Mouse (Mus musculus) heart, embryonic 12.5 days (tissue): ENCODE measurements around the gene Zfp940. TPM values are rescaled to one million over a fixed set of nuclear protein-coding genes. Genes with fewer than 3 reads are reported as not detected.
A peak's percentile ranks its signal among the peaks of the same experiment; 100 is the strongest.

Experiments
- ATAC-seq: fragments of 200-750 bp; cut with Nextera tagmentation; 2 replicates; pipeline ENCODE4 v1.8.0; 2017; ENCODE audit warnings: moderate TSS enrichment, moderate library complexity; ENCODE audit not compliant: insufficient number of reproducible peaks, low FRiP score
- H3K27ac ChIP-seq: fragments of 300-500 bp; sonication (generic); 2 replicates; pipeline ENCODE4 v1.5.1; 2016; ENCODE audit warnings: mild to moderate bottlenecking, moderate library complexity; ENCODE audit not compliant: poor library complexity, severe bottlenecking
- H3K27me3 ChIP-seq: fragments of 300-500 bp; sonication (generic); replicated peaks from 2 replicates; pipeline ENCODE4 v1.6.1; 2016; ENCODE audit warnings: mild to moderate bottlenecking, moderate library complexity
- H3K36me3 ChIP-seq: fragments of 300-500 bp; sonication (generic); 2 replicates; pipeline ENCODE4 v1.6.1; 2016; ENCODE audit warnings: mild to moderate bottlenecking, moderate library complexity
- H3K4me1 ChIP-seq: fragments of 300-500 bp; sonication (generic); replicated peaks from 2 replicates; pipeline ENCODE4 v1.6.1; 2016; ENCODE audit warnings: mild to moderate bottlenecking
- H3K4me2 ChIP-seq: fragments of 300-500 bp; sonication (generic); 2 replicates; pipeline ENCODE4 v1.6.1; 2016; ENCODE audit warnings: mild to moderate bottlenecking, moderate library complexity
- H3K4me3 ChIP-seq: fragments of 300-500 bp; sonication (generic); 2 replicates; pipeline ENCODE4 v1.5.1; 2016; ENCODE audit warnings: mild to moderate bottlenecking
- H3K9ac ChIP-seq: fragments of 300-500 bp; sonication (generic); 2 replicates; pipeline ENCODE4 v1.6.1; 2016; ENCODE audit warnings: mild to moderate bottlenecking, moderate library complexity
- H3K9me3 ChIP-seq: fragments of 300-500 bp; sonication (generic); replicated peaks from 2 replicates; pipeline ENCODE4 v1.6.1; 2016; ENCODE audit warnings: mild to moderate bottlenecking, moderate library complexity
- WGBS: fragments of 180-500 bp; shearing (Covaris S2); methylation state at CpG from one replicate; pipeline ENCODE4 v1.1.7; 2016; 5-methylcytosine and 5-hydroxymethylcytosine counted together
- polyA plus RNA-seq: library from polyadenylated mRNA; unstranded; fragments of >200 nt; fragmentation: Nextera tagmentation; extraction: Ambion mirVana; gene quantifications from 2 replicates; pipeline ENCODE4 v1.2.1, GENCODE M21; 2016

Zfp940 gene
- polyA plus RNA-seq, 1 experiment from 2014 or later: 3.0 TPM

- Histone ChIP-seq H3K36me3 (peaks cover 36% of the 10 kb centered on the region), H3K27me3 (no peaks in the 10 kb centered on the region), H3K27ac (no peak overlapping the region), H3K4me1 (no peaks in the 10 kb centered on the region), H3K9ac (no peak overlapping the region), H3K4me3 (no peak overlapping the region), H3K4me2 (no peak overlapping the region), H3K9me3 (no peaks in the 10 kb centered on the region)
- 85% methylated on average over 5 of the region's 5 CpGs for WGBS
- ATAC-seq: no peak
Measured at GRCm38 (mm10) chr7:29844616-29845015, 8.9 kb downstream of the Zfp940 start.

DNA sequence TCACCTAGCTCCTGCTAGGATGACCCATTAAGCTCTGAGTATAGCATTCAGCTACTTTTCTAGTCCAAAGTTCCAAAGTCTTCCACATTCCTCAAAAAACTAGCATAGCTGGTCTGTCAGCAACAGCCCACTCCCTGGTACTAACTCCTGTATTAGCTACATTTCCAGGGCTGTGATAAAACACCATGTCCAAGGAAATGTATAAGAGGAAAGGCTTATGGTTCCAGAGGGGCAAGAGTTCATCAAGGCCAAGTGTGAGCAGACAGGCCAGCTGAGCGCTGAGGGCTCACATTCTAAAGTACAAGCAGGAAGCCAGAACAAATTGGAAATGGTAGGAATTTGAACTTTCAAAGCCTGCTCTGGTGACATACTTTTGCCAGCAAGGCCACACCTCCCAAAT lies 11.4 kb downstream of the Zfp940 start:
- H3K36me3 ChIP-seq: peaks cover 30% of the 10 kb centered on the region
- no peaks in the 10 kb centered on the region for H3K27me3 ChIP-seq
- no peak for ATAC-seq
- 81% methylated on average over 1 of the region's 1 CpGs for WGBS
- H3K4me3 ChIP-seq: no peak overlapping the region
- H3K4me2 ChIP-seq: no peak overlapping the region
- H3K27ac ChIP-seq: no peak overlapping the region
- H3K9me3 ChIP-seq: no peaks in the 10 kb centered on the region
- H3K9ac ChIP-seq: no peak overlapping the region
- H3K4me1 ChIP-seq: no peaks in the 10 kb centered on the region

DNA sequence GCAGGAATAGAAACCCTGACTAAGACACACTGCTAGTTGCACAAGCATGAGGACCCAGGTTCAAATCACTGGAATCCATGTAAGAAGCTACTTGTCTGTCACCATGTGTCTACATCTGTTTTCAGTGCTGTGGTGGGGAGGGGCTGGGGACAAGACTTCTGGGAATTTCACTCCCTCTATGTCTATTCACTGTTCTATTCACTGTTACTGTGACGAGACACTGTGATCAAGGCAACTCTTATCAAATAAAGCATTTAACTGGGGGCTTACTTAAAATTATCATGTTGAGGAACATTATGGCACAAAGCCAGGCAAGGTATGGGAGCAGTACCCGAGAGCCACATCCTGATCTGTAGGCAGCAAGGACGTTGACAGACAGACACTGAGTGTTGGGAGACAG lies 14.2 kb downstream of the Zfp940 start:
- Histone ChIP-seq H3K9ac (no peak overlapping the region), H3K4me2 (no peak overlapping the region), H3K36me3 (peaks cover 8% of the 10 kb centered on the region), H3K4me1 (no peaks in the 10 kb centered on the region), H3K27me3 (no peaks in the 10 kb centered on the region), H3K9me3 (0 out of 2 replicates have a peak, but pooled peaks cover 5% of the 10 kb centered on the region), H3K4me3 (no peak overlapping the region), H3K27ac (no peak overlapping the region)
- ATAC-seq: no peak
- 73% methylated on average over 3 of the region's 3 CpGs for WGBS

DNA sequence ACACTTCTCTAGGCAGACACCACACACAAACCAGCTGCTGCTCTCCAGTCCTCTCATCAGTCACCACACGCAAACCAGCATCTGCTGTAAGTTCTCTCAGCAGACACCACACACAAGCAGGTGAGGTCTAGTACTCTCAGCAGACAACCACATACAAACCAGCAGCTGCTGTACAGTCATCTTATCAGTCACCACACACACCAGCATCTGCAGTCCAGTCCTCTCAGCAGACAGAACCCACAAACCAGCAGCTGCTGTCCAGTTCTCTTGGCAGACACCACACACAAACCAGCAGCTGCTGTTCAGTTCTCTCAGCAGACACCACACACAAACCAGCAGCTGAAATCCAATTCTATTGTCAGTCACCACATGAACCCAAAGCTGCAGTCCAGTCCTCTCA lies 16.7 kb downstream of the Zfp940 start:
- Histone ChIP-seq H3K4me2 (no peak overlapping the region), H3K9ac (no peak overlapping the region), H3K36me3 (peaks cover 16% of the 10 kb centered on the region), H3K4me1 (no peaks in the 10 kb centered on the region), H3K9me3 (0 out of 2 replicates have a peak, but pooled peaks cover 5% of the 10 kb centered on the region), H3K4me3 (no peak overlapping the region), H3K27ac (no peak overlapping the region), H3K27me3 (no peaks in the 10 kb centered on the region)
- WGBS: 88% methylated on average over 1 of the region's 1 CpGs
- ATAC-seq: no peak

DNA sequence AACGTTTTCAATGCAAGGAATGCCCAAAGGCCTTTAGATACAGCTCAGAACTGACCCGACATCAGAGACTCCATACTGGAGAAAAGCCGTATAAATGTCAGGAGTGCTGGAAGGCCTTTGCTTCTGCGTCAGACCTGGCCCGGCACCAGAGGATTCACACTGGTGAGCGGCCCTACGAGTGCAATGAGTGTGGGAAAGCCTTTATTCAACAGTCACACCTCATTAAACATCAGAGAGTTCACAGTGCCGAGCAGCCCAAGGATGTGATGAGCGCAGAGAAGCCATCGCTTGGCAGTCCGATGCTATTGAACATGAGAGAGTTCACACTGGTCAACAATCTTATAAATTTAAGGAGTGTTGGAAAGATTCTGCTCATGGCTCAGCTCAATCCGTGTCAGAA lies 23.7 kb downstream of the Zfp940 start:
- Histone ChIP-seq H3K9ac (no peak overlapping the region), H3K27me3 (no peaks in the 10 kb centered on the region), H3K4me2 (no peak overlapping the region), H3K36me3 (peaks cover 77% of the 10 kb centered on the region), H3K27ac (no peak overlapping the region), H3K4me3 (no peak overlapping the region), H3K9me3 (no peaks in the 10 kb centered on the region; the same call in none of the 2 replicates), H3K4me1 (no peaks in the 10 kb centered on the region)
- ATAC-seq: no peak
- WGBS: 91% methylated on average over 12 of the region's 12 CpGs

- Histone ChIP-seq H3K27me3 (no peaks in the 10 kb centered on the region), H3K36me3 (peaks cover 86% of the 10 kb centered on the region), H3K9ac (no peak overlapping the region), H3K4me1 (no peaks in the 10 kb centered on the region), H3K9me3 (no peaks in the 10 kb centered on the region; the same call in none of the 2 replicates), H3K4me3 (no peak overlapping the region), H3K27ac (no peak overlapping the region), H3K4me2 (no peak overlapping the region)
- ATAC-seq: no peak
- WGBS: 93% methylated on average over 12 of the region's 12 CpGs
Measured at GRCm38 (mm10) chr7:29828001-29828400, 25.5 kb downstream of the Zfp940 start.

- Histone ChIP-seq H3K4me3 (peak overlapping the region; percentile 68), H3K27me3 (no peaks in the 10 kb centered on the region), H3K4me2 (peak overlapping the region; percentile 79), H3K36me3 (peaks cover 37% of the 10 kb centered on the region), H3K9me3 (no peaks in the 10 kb centered on the region), H3K4me1 (peaks cover 31% of the 10 kb centered on the region), H3K9ac (peak overlapping the region; percentile 80), H3K27ac (peak overlapping the region; percentile 52)
- ATAC-seq: peak; percentile 72
- 2% methylated on average over 12 of the region's 12 CpGs for WGBS
Measured at GRCm38 (mm10) chr7:29818619-29819254, 34.7 kb downstream of the Zfp940 start.

- Histone ChIP-seq H3K9me3 (no peaks in the 10 kb centered on the region), H3K9ac (peak within 1 kb of the TSS; percentile 86), H3K27me3 (no peaks in the 10 kb centered on the region), H3K36me3 (peaks cover 11% of the 10 kb centered on the region; the same call in 1 of the 2 replicates), H3K4me2 (peak within 1 kb of the TSS; percentile 90), H3K4me1 (peaks cover 31% of the 10 kb centered on the region), H3K27ac (peak within 1 kb of the TSS; percentile 84), H3K4me3 (peak within 1 kb of the TSS; percentile 67)
- WGBS: under 1% methylated on average over 26 of the region's 26 CpGs
- ATAC-seq: peak; percentile 97
Measured at GRCm38 (mm10) chr7:29815910-29816429, 37.5 kb downstream of the Zfp940 start, which contains the start of gene Zfp790. Gene Zfp790, plus strand, starts transcription at chr7:29816114.

- Histone ChIP-seq H3K27me3 (no peaks in the 10 kb centered on the region), H3K36me3 (0 out of 2 replicates have a peak, but pooled peaks cover 6% of the 10 kb centered on the region), H3K4me1 (peaks cover 31% of the 10 kb centered on the region), H3K4me2 (peak overlapping the region; percentile 90), H3K9ac (peak overlapping the region; percentile 86), H3K27ac (peak overlapping the region; percentile 63), H3K9me3 (no peaks in the 10 kb centered on the region), H3K4me3 (peak overlapping the region; percentile 67)
- 2% methylated on average over 12 of the region's 12 CpGs for WGBS
- ATAC-seq: peak; percentile 34
Measured at GRCm38 (mm10) chr7:29815061-29815784, 38.2 kb downstream of the Zfp940 start.

DNA sequence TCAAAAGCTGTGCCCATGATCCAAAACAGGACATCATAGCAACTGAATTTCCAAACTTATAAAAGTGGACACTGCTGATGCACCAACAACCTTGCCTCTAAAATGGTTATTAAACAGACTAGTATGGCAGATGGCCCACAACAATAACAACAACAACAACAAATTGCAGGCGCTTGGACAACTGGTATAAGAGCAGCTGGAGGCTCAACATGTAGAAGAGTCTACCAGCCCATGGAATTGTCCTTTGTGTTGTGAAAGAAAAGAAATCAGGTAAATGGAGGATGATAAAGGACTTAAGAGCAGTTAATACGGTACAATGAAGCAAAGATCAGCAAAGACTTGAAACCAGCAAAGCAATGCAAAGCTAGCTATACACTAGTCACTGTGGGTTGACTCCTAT lies 39.1 kb downstream of the Zfp940 start:
- Histone ChIP-seq H3K36me3 (0 out of 2 replicates have a peak, but pooled peaks cover 6% of the 10 kb centered on the region), H3K27ac (no peak overlapping the region), H3K4me3 (no peak overlapping the region), H3K9me3 (no peaks in the 10 kb centered on the region), H3K27me3 (no peaks in the 10 kb centered on the region), H3K4me2 (no peak overlapping the region), H3K9ac (no peak overlapping the region), H3K4me1 (peaks cover 28% of the 10 kb centered on the region)
- ATAC-seq: no peak
- 83% methylated on average over 2 of the region's 2 CpGs for WGBS

DNA sequence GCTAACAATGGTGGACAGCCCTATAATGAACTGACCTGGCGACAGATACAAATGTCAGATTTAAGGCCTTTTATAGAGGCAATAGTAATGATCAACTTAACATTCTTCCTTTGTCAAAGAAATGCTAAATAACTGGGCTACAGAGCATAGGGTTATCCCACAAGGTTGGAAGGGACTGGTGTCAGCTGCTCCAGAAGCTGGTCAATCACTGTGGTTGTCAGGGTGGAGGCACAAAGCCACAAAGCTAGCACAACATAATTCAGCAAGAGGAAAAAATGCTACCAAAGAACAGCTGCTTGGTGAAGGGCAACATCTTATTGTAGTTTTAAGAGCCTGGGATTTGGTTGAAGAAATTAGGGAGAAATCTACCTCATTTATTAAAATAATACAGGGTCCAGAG lies 41.2 kb downstream of the Zfp940 start:
- Histone ChIP-seq H3K4me2 (no peak overlapping the region), H3K9me3 (no peaks in the 10 kb centered on the region), H3K27me3 (no peaks in the 10 kb centered on the region), H3K4me3 (no peak overlapping the region), H3K4me1 (peaks cover 16% of the 10 kb centered on the region), H3K36me3 (no peaks in the 10 kb centered on the region), H3K9ac (no peak overlapping the region), H3K27ac (no peak overlapping the region)
- WGBS: 85% methylated on average over 1 of the region's 1 CpGs
- no peak for ATAC-seq
